8 mouse cellular contexts compared by ENCODE assay signal in the genomic region with DNA sequence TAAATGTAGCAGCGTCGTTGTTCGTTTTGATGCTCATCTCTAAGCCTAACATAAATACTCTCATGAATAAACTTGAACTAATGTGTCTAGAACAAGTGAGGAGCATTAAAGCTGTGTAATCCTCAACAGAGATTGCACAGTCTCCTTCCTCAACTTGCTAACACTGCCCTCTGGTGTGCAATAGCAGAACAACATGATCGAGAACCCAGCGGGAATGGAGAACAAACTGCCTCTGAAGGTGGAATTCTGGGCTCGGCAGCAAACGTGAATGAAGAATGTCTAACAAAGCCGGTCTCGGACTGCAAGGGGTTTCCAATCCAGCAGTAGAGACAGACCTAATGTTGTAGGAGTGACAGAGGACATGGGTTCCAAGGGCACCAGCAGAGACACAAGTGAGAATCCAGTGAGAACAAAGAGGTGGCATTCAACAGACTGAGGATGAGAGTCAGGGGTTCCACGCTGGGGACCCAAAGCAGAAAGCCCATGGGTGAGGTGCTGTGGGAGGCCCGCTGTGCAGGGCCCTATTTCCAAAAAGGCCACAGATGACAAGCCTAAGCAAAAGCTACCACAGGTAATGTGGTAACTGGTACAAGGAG. TPM values are rescaled to one million over a fixed set of nuclear protein-coding genes. Genes with fewer than 3 reads are reported as not detected.
DNase-seq lines count a peak whose midpoint lies in the region; ATAC-seq lines count a peak whose summit lies in the region.

No protein-coding gene starts in this region.

- 0 out of 2 replicates have a peak, but pooled peaks cover 9% of the 10 kb centered on the region for H3K4me1 ChIP-seq in hindbrain, embryonic 13.5 days (replicated peaks)

- H3K4me2 ChIP-seq in hindbrain, embryonic 13.5 days, result no peak overlapping the region

- no peak overlapping the region for H3K4me3 ChIP-seq in hindbrain, embryonic 13.5 days

- H3K9ac ChIP-seq in hindbrain, embryonic 13.5 days, result no peak overlapping the region

- no peaks in the 10 kb centered on the region for H3K9me3 ChIP-seq in hindbrain, embryonic 13.5 days

- no peak overlapping the region for H3K27ac ChIP-seq in hindbrain, embryonic 13.5 days

- H3K36me3 ChIP-seq in hindbrain, embryonic 13.5 days, result peaks cover 11% of the 10 kb centered on the region; the same call in 1 of the 2 replicates

- 23% methylated on average over 11 of the region's 11 CpGs for WGBS in hindbrain, embryonic 13.5 days

- peak; percentile 54 for DNase-seq in T-cell, adult 2 months (ENCODE audit: low spot score)
- peak; percentile 71 for DNase-seq in cerebellum, adult 11-12 months
- peak; percentile 82 for DNase-seq in forelimb bud, embryonic 11.5 days (ENCODE audit: low read depth, low spot score)
- peak; percentile 65 for DNase-seq in layer of hippocampus, adult 9-11 months
- peak; percentile 92 for DNase-seq in lung, postnatal 14 days
- DNase-seq in retina, adult 2 months (ENCODE audit: low read depth, low spot score), result peak; percentile 64
- DNase-seq in urinary bladder, postnatal 25 days (ENCODE audit: low spot score), result peak; percentile 78

- no peaks in the 10 kb centered on the region for H3K27me3 ChIP-seq in hindbrain, embryonic 13.5 days

- peak; percentile 41 for ATAC-seq in hindbrain, embryonic 13.5 days (ENCODE audit: low FRiP score)

RNA-seq across cellular contexts. Expression of a gene that starts 16.4 kb away (rescaled TPM):
- 0.84 and 0.90 TPM in 2 replicates for polyA plus RNA-seq in hindbrain, embryonic 13.5 days (2015; fragmentation: Nextera tagmentation; extraction: Ambion mirVana)

RNA-seq across cellular contexts. Expression of a gene that starts 17.0 kb away (rescaled TPM):
- 11.9 and 13.6 TPM in 2 replicates for polyA plus RNA-seq in hindbrain, embryonic 13.5 days (2015; fragmentation: Nextera tagmentation; extraction: Ambion mirVana)

RNA-seq across cellular contexts. Expression of a gene that starts 17.2 kb away (rescaled TPM):
- polyA plus RNA-seq in hindbrain, embryonic 13.5 days (2015; fragmentation: Nextera tagmentation; extraction: Ambion mirVana), result 114 and 117 TPM in 2 replicates

RNA-seq across cellular contexts. Expression of a gene that starts 17.3 kb away (rescaled TPM):
- 315 and 334 TPM in 2 replicates for polyA plus RNA-seq in hindbrain, embryonic 13.5 days (2015; fragmentation: Nextera tagmentation; extraction: Ambion mirVana)

RNA-seq across cellular contexts. Expression of a gene that starts 26.0 kb away (rescaled TPM):
- polyA plus RNA-seq in hindbrain, embryonic 13.5 days (2015; fragmentation: Nextera tagmentation; extraction: Ambion mirVana), result 7.3 and 9.1 TPM in 2 replicates
